Mouse (Mus musculus) hindbrain, embryonic 12.5 days (tissue): ENCODE measurements at regions not wholly inside any gene's neighbourhood (a gene's known extent, or its start where the extent isn't known, plus 50 kb on each side); places are given as distances from the start of the nearest gene placed in this dataset.

Experiments used
- ATAC-seq: fragments of 200-750 bp; cut with Nextera tagmentation; 2 replicates; pipeline ENCODE4 v1.8.0; 2017; ENCODE audit warnings: moderate TSS enrichment; ENCODE audit not compliant: low FRiP score
- H3K27ac ChIP-seq: fragments of 300-500 bp; sonication (generic); 2 replicates; pipeline ENCODE4 v1.5.1; 2016; ENCODE audit warnings: mild to moderate bottlenecking
- H3K27me3 ChIP-seq: fragments of 300-500 bp; sonication (generic); 2 replicates; pipeline ENCODE4 v1.6.1; 2016; ENCODE audit warnings: mild to moderate bottlenecking
- H3K36me3 ChIP-seq: fragments of 300-500 bp; sonication (generic); 2 replicates; pipeline ENCODE4 v1.6.1; 2016; ENCODE audit warnings: mild to moderate bottlenecking
- H3K4me1 ChIP-seq: fragments of 300-500 bp; sonication (generic); 2 replicates; pipeline ENCODE4 v1.6.1; 2016
- H3K4me2 ChIP-seq: fragments of 300-500 bp; sonication (generic); replicated peaks from 2 replicates; pipeline ENCODE4 v1.6.1; 2016; ENCODE audit warnings: mild to moderate bottlenecking
- H3K4me3 ChIP-seq: fragments of 300-500 bp; sonication (generic); 2 replicates; pipeline ENCODE4 v1.5.1; 2016; ENCODE audit warnings: mild to moderate bottlenecking
- H3K9ac ChIP-seq: fragments of 300-500 bp; sonication (generic); 2 replicates; pipeline ENCODE4 v1.6.1; 2016; ENCODE audit warnings: mild to moderate bottlenecking, moderate library complexity
- H3K9me3 ChIP-seq: fragments of 300-500 bp; sonication (generic); replicated peaks from 2 replicates; pipeline ENCODE4 v1.6.1; 2016; ENCODE audit warnings: mild to moderate bottlenecking
- WGBS: fragments of 180-500 bp; shearing (Covaris S2); methylation state at CpG from one replicate; pipeline ENCODE4 v1.1.7; 2016; 5-methylcytosine and 5-hydroxymethylcytosine counted together

DNA sequence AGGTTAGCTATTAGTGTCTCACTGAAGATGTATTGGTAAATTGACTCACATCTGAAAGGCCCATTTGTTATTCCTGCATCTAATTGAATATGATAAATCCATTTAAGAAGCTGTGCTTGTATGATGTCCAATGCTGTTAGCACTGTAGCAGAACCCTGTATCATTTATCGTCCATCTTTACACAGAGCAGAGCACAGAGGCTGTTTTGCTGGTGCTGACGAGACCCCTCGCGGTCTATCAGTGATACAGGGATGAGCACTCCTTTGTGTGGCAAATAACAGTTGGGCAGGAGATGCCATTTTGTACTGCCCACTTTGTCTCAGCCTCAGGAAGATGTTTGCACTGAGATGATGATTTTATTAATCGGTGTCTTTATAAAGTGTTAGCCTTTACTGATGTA lies 528.9 kb downstream of the Dnah5 start:
- H3K4me1 ChIP-seq, result no peaks in the 10 kb centered on the region
- ATAC-seq, result 0 out of 2 replicates have a peak, but pooled peaks have one; percentile 48
- H3K27ac ChIP-seq, result no peak overlapping the region
- WGBS, result 79% methylated on average over 5 of the region's 5 CpGs
- no peaks in the 10 kb centered on the region for H3K9me3 ChIP-seq
- no peaks in the 10 kb centered on the region for H3K36me3 ChIP-seq
- no peak overlapping the region for H3K4me3 ChIP-seq
- H3K4me2 ChIP-seq, result no peak overlapping the region
- no peaks in the 10 kb centered on the region for H3K27me3 ChIP-seq
- no peak overlapping the region for H3K9ac ChIP-seq

DNA sequence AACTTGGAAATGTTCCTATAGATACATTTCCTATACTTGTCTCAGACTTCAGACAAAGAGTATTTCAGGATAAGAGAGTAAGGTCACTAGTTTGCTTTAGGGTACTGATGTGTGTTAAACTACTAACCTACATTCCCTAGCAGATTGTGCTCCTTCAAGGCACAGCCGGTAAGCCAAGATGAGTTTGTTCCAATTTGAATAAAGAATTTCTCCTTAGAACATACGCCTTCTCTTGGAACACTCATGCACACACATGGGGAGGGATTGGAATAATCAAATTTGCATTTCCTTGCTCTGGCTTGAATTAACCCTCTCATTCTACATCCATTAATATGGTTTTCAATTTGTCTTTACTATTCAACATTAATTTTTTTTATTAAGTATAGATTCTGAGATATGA lies 537.0 kb downstream of the Dnah5 start:
- Histone ChIP-seq H3K27ac (no peak overlapping the region), H3K4me2 (no peak overlapping the region), H3K4me3 (no peak overlapping the region), H3K27me3 (no peaks in the 10 kb centered on the region), H3K9me3 (no peaks in the 10 kb centered on the region), H3K9ac (no peak overlapping the region), H3K4me1 (no peaks in the 10 kb centered on the region), H3K36me3 (no peaks in the 10 kb centered on the region)
- no peak for ATAC-seq
- WGBS, result 90% methylated on average over 2 of the region's 2 CpGs

DNA sequence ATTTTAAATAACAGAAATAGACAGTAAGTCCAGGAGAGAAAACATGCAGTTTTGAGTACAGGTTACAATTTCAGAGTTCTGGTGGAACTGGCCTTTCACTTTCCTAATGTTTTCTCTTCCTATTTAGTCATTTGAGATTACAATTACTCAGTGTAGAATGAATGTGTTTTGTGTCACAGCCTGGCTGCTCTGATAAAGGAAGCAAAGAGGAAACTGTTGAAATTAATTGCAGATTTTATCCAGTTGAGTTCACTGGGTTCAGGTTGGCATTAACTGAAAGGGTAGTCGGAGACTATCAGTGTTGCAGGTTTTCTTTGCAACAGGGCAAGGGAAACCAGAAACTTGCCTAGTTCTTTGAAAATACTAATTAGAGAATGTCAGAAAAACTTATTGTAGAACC lies 542.1 kb downstream of the Dnah5 start:
- Histone ChIP-seq H3K27me3 (no peaks in the 10 kb centered on the region), H3K4me2 (no peak overlapping the region), H3K36me3 (no peaks in the 10 kb centered on the region), H3K27ac (no peak overlapping the region), H3K4me1 (no peaks in the 10 kb centered on the region), H3K4me3 (no peak overlapping the region), H3K9me3 (no peaks in the 10 kb centered on the region), H3K9ac (no peak overlapping the region)
- ATAC-seq, result no peak
- 67% methylated on average over 1 of the region's 1 CpGs for WGBS

DNA sequence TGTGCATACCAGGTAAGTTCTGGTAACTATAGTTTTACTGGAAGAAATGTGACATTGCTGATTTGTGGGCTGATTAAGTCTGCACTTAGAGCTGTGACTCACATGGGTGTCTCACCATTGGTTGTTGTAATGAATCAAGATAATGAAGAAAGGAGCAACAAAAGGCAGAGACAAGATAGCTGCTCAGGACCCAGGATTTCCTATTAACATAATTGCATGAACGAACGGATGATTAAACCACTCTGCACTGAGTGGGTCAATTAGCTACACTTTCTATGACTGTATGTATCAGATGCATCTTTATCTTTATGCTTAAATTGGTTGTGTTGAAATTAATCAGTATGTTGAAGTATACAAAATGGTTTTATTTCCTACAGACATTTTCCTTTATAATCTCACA lies 543.1 kb downstream of the Dnah5 start:
- Histone ChIP-seq H3K36me3 (no peaks in the 10 kb centered on the region), H3K9me3 (no peaks in the 10 kb centered on the region), H3K9ac (no peak overlapping the region), H3K27me3 (no peaks in the 10 kb centered on the region), H3K27ac (no peak overlapping the region), H3K4me2 (no peak overlapping the region), H3K4me1 (no peaks in the 10 kb centered on the region), H3K4me3 (no peak overlapping the region)
- peak; percentile 77 for ATAC-seq
- WGBS, result 56% methylated on average over 2 of the region's 2 CpGs

DNA sequence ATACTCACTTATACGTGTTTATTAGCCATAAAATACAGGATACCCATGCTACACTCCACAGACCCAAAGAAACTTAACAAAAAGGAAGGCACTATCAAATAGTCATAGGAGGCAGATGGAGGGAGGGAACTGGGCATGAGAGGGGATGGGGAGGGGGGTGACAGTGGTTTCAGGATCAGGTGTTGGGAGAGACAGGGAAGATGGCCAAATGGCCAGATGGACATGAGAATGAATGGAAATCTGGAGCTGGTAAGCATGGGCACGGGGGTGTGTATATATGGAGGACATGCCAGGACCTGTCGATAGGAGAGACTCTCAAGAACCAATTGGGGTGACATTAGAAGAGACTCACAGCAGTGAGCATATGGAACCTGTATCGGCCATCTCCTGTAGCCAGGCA lies 555.2 kb downstream of the Dnah5 start:
- H3K4me3 ChIP-seq, result no peak overlapping the region
- WGBS, result 88% methylated on average over 4 of the region's 4 CpGs

More for the DNA sequence above, 555.2 kb downstream of the Dnah5 start:
- Histone ChIP-seq H3K4me1 (no peaks in the 10 kb centered on the region), H3K27ac (no peak overlapping the region), H3K36me3 (no peaks in the 10 kb centered on the region), H3K9ac (no peak overlapping the region), H3K9me3 (no peaks in the 10 kb centered on the region), H3K4me2 (no peak overlapping the region), H3K27me3 (no peaks in the 10 kb centered on the region)
- ATAC-seq, result no peak
